Mouse (Mus musculus) embryonic facial prominence, embryonic 13.5 days (tissue): Measurements from ENCODE around the gene Gdf15. TPM values are rescaled to one million over a fixed set of nuclear protein-coding genes. Genes with fewer than 3 reads are reported as not detected.

Source experiments
- ATAC-seq: fragments of 200-750 bp; cut with Nextera tagmentation; 2 replicates; pipeline ENCODE4 v1.8.0; 2017; ENCODE audit warnings: low read depth; ENCODE audit not compliant: insufficient number of reproducible peaks, insufficient read depth, low FRiP score, low TSS enrichment
- H3K27ac ChIP-seq: fragments of 300-500 bp; sonication (generic); 2 replicates; pipeline ENCODE4 v1.5.1; 2015; ENCODE audit warnings: moderate library complexity, mild to moderate bottlenecking, inconsistent platforms
- H3K27me3 ChIP-seq: fragments of 300-500 bp; sonication (generic); 2 replicates; pipeline ENCODE4 v1.6.1; 2015; ENCODE audit warnings: mild to moderate bottlenecking, inconsistent platforms
- H3K36me3 ChIP-seq: fragments of 300-500 bp; sonication (generic); 2 replicates; pipeline ENCODE4 v1.6.1; 2015; ENCODE audit warnings: mild to moderate bottlenecking, inconsistent platforms
- H3K4me1 ChIP-seq: fragments of 300-500 bp; sonication (generic); 2 replicates; pipeline ENCODE4 v1.6.1; 2015; ENCODE audit warnings: inconsistent platforms
- H3K4me2 ChIP-seq: fragments of 300-500 bp; sonication (generic); 2 replicates; pipeline ENCODE4 v1.6.1; 2015; ENCODE audit warnings: moderate library complexity, mild to moderate bottlenecking, inconsistent platforms
- H3K4me3 ChIP-seq: fragments of 300-500 bp; sonication (generic); 2 replicates; pipeline ENCODE4 v1.5.1; 2015; ENCODE audit warnings: mild to moderate bottlenecking, inconsistent platforms
- H3K9ac ChIP-seq: fragments of 300-500 bp; sonication (generic); 2 replicates; pipeline ENCODE4 v1.6.1; 2015; ENCODE audit warnings: mild to moderate bottlenecking, inconsistent platforms
- H3K9me3 ChIP-seq: fragments of 300-500 bp; sonication (generic); 2 replicates; pipeline ENCODE4 v1.6.1; 2016; ENCODE audit warnings: inconsistent platforms
- WGBS: fragments of 180-500 bp; shearing (Covaris S2); methylation state at CpG from one replicate; pipeline ENCODE4 v1.1.7; 2015; ENCODE audit warnings: mixed read lengths; 5-methylcytosine and 5-hydroxymethylcytosine counted together
- polyA plus RNA-seq: library from polyadenylated mRNA; unstranded; fragments of >200 nt; fragmentation: Nextera tagmentation; extraction: Ambion mirVana; gene quantifications from 2 replicates; pipeline ENCODE4 v1.2.1, GENCODE M21; 2015

Gdf15 gene
- polyA plus RNA-seq, 1 experiment from 2014 or later: 0.14 TPM

- H3K36me3 ChIP-seq: no peaks in the 10 kb centered on the region
- peaks cover 6% of the 10 kb centered on the region for H3K4me1 ChIP-seq
- H3K27me3 ChIP-seq: peaks cover 31% of the 10 kb centered on the region
- no peak overlapping the region for H3K9ac ChIP-seq
- no peak overlapping the region for H3K4me2 ChIP-seq
- ATAC-seq: no peak
- 56% methylated on average over 3 of the region's 3 CpGs for WGBS
- no peak overlapping the region for H3K27ac ChIP-seq
- H3K4me3 ChIP-seq: no peak overlapping the region
- no peaks in the 10 kb centered on the region for H3K9me3 ChIP-seq
These were observed 10.0 kb downstream of the Gdf15 start for GRCm38 (mm10) chr8:70622220-70622619.

- H3K4me1 ChIP-seq: peaks cover 6% of the 10 kb centered on the region
- no peaks in the 10 kb centered on the region for H3K36me3 ChIP-seq
- no peak overlapping the region for H3K4me2 ChIP-seq
- H3K27ac ChIP-seq: no peak overlapping the region
- no peaks in the 10 kb centered on the region for H3K9me3 ChIP-seq
- no peak overlapping the region for H3K4me3 ChIP-seq
- WGBS: 26% methylated on average over 9 of the region's 9 CpGs
- H3K27me3 ChIP-seq: peaks cover 31% of the 10 kb centered on the region
- ATAC-seq: no peak; the same call in 1 of the 2 replicates
- H3K9ac ChIP-seq: no peak overlapping the region
These were observed 13.3 kb downstream of the Gdf15 start for GRCm38 (mm10) chr8:70618888-70619334.

- WGBS: 78% methylated on average over 11 of the region's 11 CpGs
- Histone ChIP-seq H3K36me3 (no peaks in the 10 kb centered on the region), H3K4me2 (no peak overlapping the region), H3K4me1 (peaks cover 6% of the 10 kb centered on the region), H3K27me3 (peaks cover 28% of the 10 kb centered on the region), H3K9ac (0 out of 2 replicates have a peak overlapping the region, but pooled peaks have one; percentile 28), H3K27ac (no peak overlapping the region), H3K4me3 (no peak overlapping the region), H3K9me3 (no peaks in the 10 kb centered on the region)
- no peak for ATAC-seq
These were observed 14.3 kb downstream of the Gdf15 start for GRCm38 (mm10) chr8:70617985-70618384.

- Histone ChIP-seq H3K27me3 (peaks cover 15% of the 10 kb centered on the region), H3K36me3 (no peaks in the 10 kb centered on the region), H3K9ac (no peak overlapping the region), H3K4me1 (peaks cover 10% of the 10 kb centered on the region), H3K4me3 (no peak overlapping the region), H3K9me3 (no peaks in the 10 kb centered on the region), H3K27ac (no peak overlapping the region), H3K4me2 (no peak overlapping the region)
- ATAC-seq: no peak
- 52% methylated on average over 11 of the region's 11 CpGs for WGBS
These were observed 15.6 kb downstream of the Gdf15 start for GRCm38 (mm10) chr8:70616645-70617044.

GRCm38 (mm10) chr8:70615894-70616293 is 16.4 kb downstream of the Gdf15 start, which contains the start of gene Lrrc25:
Lrrc25 (plus strand) TSS chr8:70616155.
- Histone ChIP-seq H3K9me3 (no peaks in the 10 kb centered on the region), H3K27ac (no peak within 1 kb of the TSS), H3K4me3 (no peak within 1 kb of the TSS), H3K27me3 (peaks cover 11% of the 10 kb centered on the region), H3K4me2 (no peak within 1 kb of the TSS), H3K9ac (no peak within 1 kb of the TSS), H3K4me1 (peaks cover 18% of the 10 kb centered on the region), H3K36me3 (no peaks in the 10 kb centered on the region)
- no peak for ATAC-seq
- 78% methylated on average over 3 of the region's 3 CpGs for WGBS

GRCm38 (mm10) chr8:70615281-70615680 is 17.0 kb downstream of the Gdf15 start:
- no peak overlapping the region for H3K4me3 ChIP-seq
- H3K36me3 ChIP-seq: no peaks in the 10 kb centered on the region
- no peak overlapping the region for H3K4me2 ChIP-seq
- no peak overlapping the region for H3K9ac ChIP-seq
- no peak overlapping the region for H3K27ac ChIP-seq
- no peaks in the 10 kb centered on the region for H3K9me3 ChIP-seq
- WGBS: 88% methylated on average over 8 of the region's 8 CpGs
- no peak for ATAC-seq
- peaks cover 5% of the 10 kb centered on the region for H3K27me3 ChIP-seq
- H3K4me1 ChIP-seq: peaks cover 24% of the 10 kb centered on the region

- Histone ChIP-seq H3K27ac (no peak overlapping the region), H3K4me2 (no peak overlapping the region), H3K9me3 (no peaks in the 10 kb centered on the region), H3K4me3 (no peak overlapping the region), H3K9ac (0 out of 2 replicates have a peak overlapping the region, but pooled peaks have one; percentile 1), H3K27me3 (0 out of 2 replicates have a peak, but pooled peaks cover 3% of the 10 kb centered on the region), H3K4me1 (peaks cover 30% of the 10 kb centered on the region), H3K36me3 (no peaks in the 10 kb centered on the region)
- no peak for ATAC-seq
- 79% methylated on average over 5 of the region's 5 CpGs for WGBS
These were observed 17.8 kb downstream of the Gdf15 start for GRCm38 (mm10) chr8:70614469-70614868.

- H3K27me3 ChIP-seq: 0 out of 2 replicates have a peak, but pooled peaks cover 3% of the 10 kb centered on the region
- no peak overlapping the region for H3K9ac ChIP-seq
- H3K9me3 ChIP-seq: no peaks in the 10 kb centered on the region
- WGBS: 15% methylated on average over 1 of the region's 1 CpGs
- no peak overlapping the region for H3K27ac ChIP-seq
- H3K36me3 ChIP-seq: no peaks in the 10 kb centered on the region
- no peak overlapping the region for H3K4me2 ChIP-seq
- no peak for ATAC-seq
- no peak overlapping the region for H3K4me3 ChIP-seq
- peaks cover 37% of the 10 kb centered on the region for H3K4me1 ChIP-seq
These were observed 18.5 kb downstream of the Gdf15 start for GRCm38 (mm10) chr8:70613763-70614162.

- peak overlapping the region; percentile 93 for H3K4me2 ChIP-seq
- WGBS: 1% methylated on average over 6 of the region's 6 CpGs
- 0 out of 2 replicates have a peak, but pooled peaks cover 3% of the 10 kb centered on the region for H3K27me3 ChIP-seq
- H3K4me1 ChIP-seq: peaks cover 45% of the 10 kb centered on the region
- ATAC-seq: no peak
- H3K9me3 ChIP-seq: no peaks in the 10 kb centered on the region
- peak overlapping the region; percentile 79 for H3K4me3 ChIP-seq
- peak overlapping the region; percentile 72 for H3K9ac ChIP-seq
- peak overlapping the region; percentile 97 for H3K27ac ChIP-seq
- H3K36me3 ChIP-seq: no peaks in the 10 kb centered on the region
These were observed 20.4 kb downstream of the Gdf15 start for GRCm38 (mm10) chr8:70611849-70612248.

GRCm38 (mm10) chr8:70610796-70611771 is 21.2 kb downstream of the Gdf15 start:
- H3K9ac ChIP-seq: peak overlapping the region; percentile 75
- H3K4me3 ChIP-seq: peak overlapping the region; percentile 79
- ATAC-seq: no peak
- WGBS: under 1% methylated on average over 54 of the region's 54 CpGs
- peaks cover 53% of the 10 kb centered on the region for H3K4me1 ChIP-seq
- peak overlapping the region; percentile 97 for H3K27ac ChIP-seq
- H3K27me3 ChIP-seq: 0 out of 2 replicates have a peak, but pooled peaks cover 3% of the 10 kb centered on the region
- H3K36me3 ChIP-seq: no peaks in the 10 kb centered on the region
- H3K9me3 ChIP-seq: no peaks in the 10 kb centered on the region
- H3K4me2 ChIP-seq: peak overlapping the region; percentile 93

GRCm38 (mm10) chr8:70609849-70610795 is 22.1 kb downstream of the Gdf15 start:
- H3K27me3 ChIP-seq: 0 out of 2 replicates have a peak, but pooled peaks cover 3% of the 10 kb centered on the region
- peaks cover 55% of the 10 kb centered on the region for H3K4me1 ChIP-seq
- peak overlapping the region; percentile 75 for H3K9ac ChIP-seq
- H3K4me2 ChIP-seq: peak overlapping the region; percentile 93
- H3K4me3 ChIP-seq: peak overlapping the region; percentile 79
- WGBS: under 1% methylated on average over 44 of the region's 45 CpGs
- peak overlapping the region; percentile 97 for H3K27ac ChIP-seq
- no peaks in the 10 kb centered on the region for H3K9me3 ChIP-seq
- peak; percentile 71 for ATAC-seq
- H3K36me3 ChIP-seq: no peaks in the 10 kb centered on the region
